Mouse (Mus musculus) stomach, postnatal 0 days (tissue): ENCODE measurements around the gene Prl7c1.
"Not testable (repeated sequence)": the region's sequence is repeated elsewhere in the genome, so short reads cannot be mapped to it uniquely, and the experiment has no call there.

Experiments used
- CTCF ChIP-seq: IDR thresholded peaks from 2 replicates; pipeline ENCODE4 v1.5.1; 2016; ENCODE audit warnings: antibody characterized with exemption, low read depth, mild to moderate bottlenecking, moderate library complexity
- EP300 ChIP-seq: optimal IDR thresholded peaks from 2 replicates; pipeline ENCODE3; 2016; ENCODE audit warnings: antibody characterized with exemption

DNA sequence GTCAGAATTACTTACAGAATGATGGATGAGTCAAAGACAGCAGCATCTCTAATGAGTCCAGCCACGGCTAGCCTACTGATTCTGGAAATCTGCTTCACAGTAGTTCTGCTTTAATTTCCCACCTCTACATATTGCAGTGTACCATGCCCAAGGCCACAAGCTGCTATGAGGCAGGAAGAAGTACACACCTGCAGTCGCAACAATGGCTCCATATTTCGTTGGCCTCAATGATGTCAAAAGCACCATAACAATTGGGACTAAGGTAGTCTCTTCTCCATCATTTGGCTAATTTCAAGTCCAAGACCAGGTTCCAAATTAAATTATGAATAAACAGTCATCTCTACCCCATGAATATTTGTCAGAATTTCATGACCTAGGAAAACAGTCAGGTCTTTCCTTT, at the start of gene Prl7c1:
- not testable (repeated sequence) for TF ChIP-seq CTCF, EP300
